Mouse (Mus musculus) forebrain, embryonic 13.5 days (tissue): ENCODE measurements at regions not wholly inside any gene's neighbourhood (a gene's known extent, or its start where the extent isn't known, plus 50 kb on each side); places are given as distances from the start of the nearest gene placed in this dataset.

Experiments used
- ATAC-seq: fragments of 200-750 bp; cut with Nextera tagmentation; 2 replicates; pipeline ENCODE4 v1.8.0; 2017
- H3K27ac ChIP-seq: fragments of 300-500 bp; sonication (generic); 2 replicates; pipeline ENCODE4 v1.5.1; 2015; ENCODE audit warnings: inconsistent platforms, mild to moderate bottlenecking, moderate library complexity
- H3K27me3 ChIP-seq: fragments of 300-500 bp; sonication (generic); 2 replicates; pipeline ENCODE4 v1.6.1; 2015; ENCODE audit warnings: mild to moderate bottlenecking, inconsistent platforms
- H3K36me3 ChIP-seq: fragments of 300-500 bp; sonication (generic); 2 replicates; pipeline ENCODE4 v1.6.1; 2015; ENCODE audit warnings: mild to moderate bottlenecking, inconsistent platforms; ENCODE audit not compliant: poor library complexity, severe bottlenecking
- H3K4me1 ChIP-seq: fragments of 300-500 bp; sonication (generic); 2 replicates; pipeline ENCODE4 v1.6.1; 2015; ENCODE audit warnings: inconsistent platforms
- H3K4me2 ChIP-seq: fragments of 300-500 bp; sonication (generic); 2 replicates; pipeline ENCODE4 v1.6.1; 2015; ENCODE audit warnings: inconsistent platforms, mild to moderate bottlenecking, moderate library complexity
- H3K4me3 ChIP-seq: fragments of 300-500 bp; sonication (generic); 2 replicates; pipeline ENCODE4 v1.5.1; 2015; ENCODE audit warnings: mild to moderate bottlenecking, inconsistent platforms
- H3K9ac ChIP-seq: fragments of 300-500 bp; sonication (generic); 2 replicates; pipeline ENCODE4 v1.6.1; 2015; ENCODE audit warnings: mild to moderate bottlenecking, inconsistent platforms
- H3K9me3 ChIP-seq: fragments of 300-500 bp; sonication (generic); replicated peaks from 2 replicates; pipeline ENCODE4 v1.6.1; 2016; ENCODE audit warnings: inconsistent platforms
- WGBS: fragments of 180-500 bp; shearing (Covaris S2); methylation state at CpG from one replicate; pipeline ENCODE4 v1.1.7; 2015; 5-methylcytosine and 5-hydroxymethylcytosine counted together

- peak overlapping the region; percentile 44 for H3K4me2 ChIP-seq
- H3K27me3 ChIP-seq, result peaks cover 5% of the 10 kb centered on the region; the same call in 1 of the 2 replicates
- peak; percentile 52 for ATAC-seq
- WGBS, result 6% methylated on average over 11 of the region's 11 CpGs
- no peaks in the 10 kb centered on the region for H3K9me3 ChIP-seq
- peak overlapping the region; percentile 35; the same call in 1 of the 2 replicates for H3K9ac ChIP-seq
- no peaks in the 10 kb centered on the region for H3K36me3 ChIP-seq
- peak overlapping the region; percentile 48 for H3K27ac ChIP-seq
- H3K4me1 ChIP-seq, result peaks cover 29% of the 10 kb centered on the region
- H3K4me3 ChIP-seq, result no peak overlapping the region
These were observed 302.2 kb upstream of the Arglu1 start for GRCm38 (mm10) chr8:8992461-8993032.

- Histone ChIP-seq H3K36me3 (no peaks in the 10 kb centered on the region), H3K9me3 (no peaks in the 10 kb centered on the region), H3K4me2 (no peak overlapping the region), H3K4me1 (peaks cover 29% of the 10 kb centered on the region), H3K27ac (no peak overlapping the region), H3K4me3 (no peak overlapping the region), H3K27me3 (peaks cover 5% of the 10 kb centered on the region; the same call in 1 of the 2 replicates), H3K9ac (no peak overlapping the region)
- ATAC-seq, result no peak
- WGBS, result 89% methylated on average over 8 of the region's 8 CpGs
These were observed 300.7 kb upstream of the Arglu1 start for GRCm38 (mm10) chr8:8991026-8991425.

- Histone ChIP-seq H3K4me2 (no peak overlapping the region), H3K27me3 (peaks cover under 1% of the 10 kb centered on the region; the same call in 1 of the 2 replicates)
These were observed 295.7 kb upstream of the Arglu1 start for GRCm38 (mm10) chr8:8986068-8986467.

GRCm38 (mm10) chr8:8985395-8985794 lies 295.1 kb upstream of the Arglu1 start:
- Histone ChIP-seq H3K4me1 (peaks cover 15% of the 10 kb centered on the region), H3K27me3 (no peaks in the 10 kb centered on the region), H3K27ac (no peak overlapping the region), H3K36me3 (no peaks in the 10 kb centered on the region), H3K9me3 (no peaks in the 10 kb centered on the region), H3K4me2 (no peak overlapping the region), H3K4me3 (no peak overlapping the region), H3K9ac (no peak overlapping the region)
- ATAC-seq, result no peak
- 89% methylated on average over 13 of the region's 13 CpGs for WGBS

More at GRCm38 (mm10) chr8:8986068-8986467, 295.7 kb upstream of the Arglu1 start:
- H3K9me3 ChIP-seq, result no peaks in the 10 kb centered on the region
- peaks cover 15% of the 10 kb centered on the region for H3K4me1 ChIP-seq
- H3K36me3 ChIP-seq, result no peaks in the 10 kb centered on the region
- no peak overlapping the region for H3K4me3 ChIP-seq
- no peak overlapping the region for H3K9ac ChIP-seq
- WGBS, result 88% methylated on average over 9 of the region's 9 CpGs
- ATAC-seq, result no peak
- no peak overlapping the region for H3K27ac ChIP-seq

- H3K9ac ChIP-seq, result no peak overlapping the region
- H3K4me3 ChIP-seq, result peak overlapping the region; percentile 0; the same call in 1 of the 2 replicates
- 29% methylated on average over 11 of the region's 11 CpGs for WGBS
These were observed 294.5 kb upstream of the Arglu1 start for GRCm38 (mm10) chr8:8984829-8985251.

GRCm38 (mm10) chr8:8984159-8984828 lies 294.0 kb upstream of the Arglu1 start:
- H3K9ac ChIP-seq, result no peak overlapping the region
- H3K27ac ChIP-seq, result no peak overlapping the region
- peaks cover 15% of the 10 kb centered on the region for H3K4me1 ChIP-seq
- H3K36me3 ChIP-seq, result no peaks in the 10 kb centered on the region
- ATAC-seq, result peak; percentile 71
- H3K9me3 ChIP-seq, result no peaks in the 10 kb centered on the region
- no peaks in the 10 kb centered on the region for H3K27me3 ChIP-seq
- peak overlapping the region; percentile 0; the same call in 1 of the 2 replicates for H3K4me3 ChIP-seq
- peak overlapping the region; percentile 37 for H3K4me2 ChIP-seq
- 14% methylated on average over 13 of the region's 13 CpGs for WGBS

More at GRCm38 (mm10) chr8:8984829-8985251, 294.5 kb upstream of the Arglu1 start:
- no peak overlapping the region for H3K27ac ChIP-seq
- ATAC-seq, result peak; percentile 64
- no peaks in the 10 kb centered on the region for H3K36me3 ChIP-seq
- H3K4me1 ChIP-seq, result peaks cover 15% of the 10 kb centered on the region
- H3K4me2 ChIP-seq, result peak overlapping the region; percentile 37
- H3K27me3 ChIP-seq, result no peaks in the 10 kb centered on the region
- H3K9me3 ChIP-seq, result no peaks in the 10 kb centered on the region

GRCm38 (mm10) chr8:8983133-8983661 lies 292.9 kb upstream of the Arglu1 start:
- no peak for ATAC-seq
- H3K27ac ChIP-seq, result no peak overlapping the region
- H3K9me3 ChIP-seq, result no peaks in the 10 kb centered on the region
- 63% methylated on average over 5 of the region's 5 CpGs for WGBS
- no peaks in the 10 kb centered on the region for H3K27me3 ChIP-seq
- H3K4me1 ChIP-seq, result peaks cover 15% of the 10 kb centered on the region
- no peak overlapping the region for H3K4me3 ChIP-seq
- no peak overlapping the region for H3K4me2 ChIP-seq
- H3K36me3 ChIP-seq, result no peaks in the 10 kb centered on the region
- no peak overlapping the region for H3K9ac ChIP-seq

GRCm38 (mm10) chr8:8978969-8979368 lies 288.6 kb upstream of the Arglu1 start:
- Histone ChIP-seq H3K27me3 (no peaks in the 10 kb centered on the region), H3K4me2 (no peak overlapping the region), H3K4me3 (no peak overlapping the region), H3K27ac (no peak overlapping the region), H3K4me1 (0 out of 2 replicates have a peak, but pooled peaks cover 4% of the 10 kb centered on the region), H3K9ac (no peak overlapping the region), H3K36me3 (no peaks in the 10 kb centered on the region), H3K9me3 (no peaks in the 10 kb centered on the region)
- 66% methylated on average over 1 of the region's 1 CpGs for WGBS
- ATAC-seq, result no peak

GRCm38 (mm10) chr8:8973769-8974168 lies 283.4 kb upstream of the Arglu1 start:
- H3K9me3 ChIP-seq, result no peaks in the 10 kb centered on the region
- no peak overlapping the region for H3K4me2 ChIP-seq
- ATAC-seq, result no peak
- H3K27ac ChIP-seq, result no peak overlapping the region
- no peak overlapping the region for H3K9ac ChIP-seq
- no peak overlapping the region for H3K4me3 ChIP-seq
- H3K4me1 ChIP-seq, result no peaks in the 10 kb centered on the region
- no peaks in the 10 kb centered on the region for H3K36me3 ChIP-seq
- H3K27me3 ChIP-seq, result no peaks in the 10 kb centered on the region
- whole genome bisulfite sequencing, result 73% methylated on average over 6 of the region's 6 CpGs

- Histone ChIP-seq H3K9ac (no peak overlapping the region), H3K4me1 (no peaks in the 10 kb centered on the region), H3K4me3 (no peak overlapping the region), H3K4me2 (no peak overlapping the region), H3K36me3 (no peaks in the 10 kb centered on the region), H3K9me3 (no peaks in the 10 kb centered on the region), H3K27ac (no peak overlapping the region), H3K27me3 (no peaks in the 10 kb centered on the region)
- no peak for ATAC-seq
- 74% methylated on average over 6 of the region's 6 CpGs for WGBS
These were observed 283.0 kb upstream of the Arglu1 start for GRCm38 (mm10) chr8:8973334-8973733.

GRCm38 (mm10) chr8:8970776-8971175 lies 280.5 kb upstream of the Arglu1 start:
- Histone ChIP-seq H3K27ac (no peak overlapping the region), H3K4me3 (no peak overlapping the region), H3K27me3 (no peaks in the 10 kb centered on the region), H3K9ac (no peak overlapping the region), H3K4me1 (peaks cover 5% of the 10 kb centered on the region; the same call in 1 of the 2 replicates), H3K4me2 (no peak overlapping the region), H3K9me3 (no peaks in the 10 kb centered on the region), H3K36me3 (no peaks in the 10 kb centered on the region)
- no peak for ATAC-seq
- 86% methylated on average over 5 of the region's 5 CpGs for WGBS

GRCm38 (mm10) chr8:8970346-8970745 lies 280.0 kb upstream of the Arglu1 start:
- Histone ChIP-seq H3K27me3 (no peaks in the 10 kb centered on the region), H3K4me1 (peaks cover 5% of the 10 kb centered on the region; the same call in 1 of the 2 replicates), H3K9me3 (no peaks in the 10 kb centered on the region), H3K4me3 (no peak overlapping the region), H3K4me2 (no peak overlapping the region), H3K36me3 (no peaks in the 10 kb centered on the region), H3K9ac (no peak overlapping the region), H3K27ac (no peak overlapping the region)
- no peak for ATAC-seq
- WGBS, result 77% methylated on average over 5 of the region's 5 CpGs
